Mouse (Mus musculus) ES-E14 (cell line): ENCODE measurements at regions not wholly inside any gene's neighbourhood (a gene's known extent, or its start where the extent isn't known, plus 50 kb on each side); places are given as distances from the start of the nearest gene placed in this dataset.

Source experiments
- DNase-seq: peaks from one replicate; pipeline ENCODE4 v3.0.0-alpha.2; 2013; ENCODE audit warnings: low read depth, low spot score
- H3K27ac ChIP-seq: 2 replicates; pipeline ENCODE4 v1.5.1; 2012; ENCODE audit warnings: low read depth, mild to moderate bottlenecking, low read length, moderate library complexity, mixed read lengths; ENCODE audit not compliant: poor library complexity, insufficient read depth, severe bottlenecking
- H3K36me3 ChIP-seq: 2 replicates; pipeline ENCODE4 v1.6.1; 2012; ENCODE audit warnings: mild to moderate bottlenecking, low read length, moderate library complexity, mixed read lengths; ENCODE audit not compliant: control insufficient read depth, poor library complexity, insufficient read depth, severe bottlenecking
- H3K4me1 ChIP-seq, 2 experiments: fragments of 150-350 bp in 1 of 2; sonication (generic) in 1 of 2; 2 replicates each; pipeline ENCODE4 v1.6.1; 2012; ENCODE audit warnings: low read length in 2 of 2, mild to moderate bottlenecking in 1 of 2, mixed read lengths in 1 of 2; ENCODE audit not compliant: control insufficient read depth in 2 of 2, insufficient read depth in 2 of 2, poor library complexity in 1 of 2
- H3K4me3 ChIP-seq, 2 experiments: fragments of 150-350 bp in 1 of 2; sonication (generic) in 1 of 2; 2 replicates each; pipeline ENCODE4 v1.5.1; 2012; ENCODE audit warnings: low read length in 2 of 2, low read depth in 1 of 2, mild to moderate bottlenecking in 1 of 2, mixed read lengths in 1 of 2; ENCODE audit not compliant: insufficient read depth in 1 of 2, poor library complexity in 1 of 2, severe bottlenecking in 1 of 2
- H3K9ac ChIP-seq: 2 replicates; pipeline ENCODE4 v1.6.1; 2012; ENCODE audit warnings: low read depth, mild to moderate bottlenecking, low read length, mixed read lengths; ENCODE audit not compliant: poor library complexity, insufficient read depth, severe bottlenecking
- H3K9me3 ChIP-seq: fragments of 150-350 bp; sonication (generic); 2 replicates; pipeline ENCODE4 v1.6.1; 2012; ENCODE audit warnings: low read depth, mild to moderate bottlenecking, low read length; ENCODE audit not compliant: control insufficient read depth, insufficient read depth
- CHD2 ChIP-seq: IDR thresholded peaks from 2 replicates; pipeline ENCODE4 v1.6.1; 2014; ENCODE audit warnings: mild to moderate bottlenecking, low read depth, low read length, inconsistent platforms
- HCFC1 ChIP-seq: IDR thresholded peaks from 2 replicates; pipeline ENCODE4 v1.6.1; 2012; ENCODE audit warnings: low read length, inconsistent platforms, borderline replicate concordance; ENCODE audit not compliant: insufficient read depth
- MAFK ChIP-seq: IDR thresholded peaks from 2 replicates; pipeline ENCODE4 v1.6.1; 2014; ENCODE audit warnings: mild to moderate bottlenecking, low read depth, low read length, inconsistent platforms; ENCODE audit not compliant: insufficient read depth
- ZC3H11A ChIP-seq: IDR thresholded peaks from 2 replicates; pipeline ENCODE4 v1.6.1; 2012; ENCODE audit warnings: low read depth, mild to moderate bottlenecking, inconsistent platforms, low read length, borderline replicate concordance
- ZNF384 ChIP-seq: IDR thresholded peaks from 2 replicates; pipeline ENCODE4 v1.6.1; 2012; ENCODE audit warnings: low read depth, low read length, inconsistent platforms
- in situ Hi-C, 2 experiments: fragments of 600-800 bp; cut with MboI; formaldehyde crosslinking; loops; one replicate each; pipeline ENCODE4 v1.15.1; 2025; ENCODE audit warnings: low sequenced_read_pairs in 2 of 2, inconsistent platforms in 1 of 2; ENCODE audit not compliant: unreplicated experiment in 2 of 2

DNA sequence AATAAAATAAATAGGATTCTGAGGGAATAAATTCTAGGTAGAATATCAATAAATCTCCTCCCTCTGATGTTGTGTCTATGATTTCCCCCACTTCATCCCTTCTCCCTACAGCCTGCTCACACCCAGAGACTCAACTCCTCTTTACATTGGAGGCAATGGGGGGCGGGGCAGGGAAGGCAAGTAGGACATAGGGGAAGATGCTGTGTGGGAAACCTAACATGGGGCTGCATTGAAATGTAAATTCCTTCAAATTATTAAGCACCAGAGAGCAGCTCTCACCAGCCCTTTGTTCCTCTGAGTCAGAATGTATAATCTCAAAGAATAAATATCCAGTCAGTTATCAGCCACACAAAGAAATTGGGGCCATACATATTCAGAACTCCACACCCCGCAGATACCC is 91.6 kb downstream of the Nuf2 start:
- Histone ChIP-seq H3K9me3 (no peaks in the 10 kb centered on the region), H3K9ac (no peak overlapping the region), H3K4me1 (no peaks in the 10 kb centered on the region), H3K36me3 (no peaks in the 10 kb centered on the region), H3K4me3 (no peak overlapping the region), H3K27ac (no peak overlapping the region)
- in situ Hi-C loops = no loop called here
- no peak for DNase-seq
- TF ChIP-seq ZNF384 = no peak
- no peak for TF ChIP-seq CHD2
- TF ChIP-seq ZC3H11A = no peak
- no peak for TF ChIP-seq HCFC1
- TF ChIP-seq MAFK = no peak

DNA sequence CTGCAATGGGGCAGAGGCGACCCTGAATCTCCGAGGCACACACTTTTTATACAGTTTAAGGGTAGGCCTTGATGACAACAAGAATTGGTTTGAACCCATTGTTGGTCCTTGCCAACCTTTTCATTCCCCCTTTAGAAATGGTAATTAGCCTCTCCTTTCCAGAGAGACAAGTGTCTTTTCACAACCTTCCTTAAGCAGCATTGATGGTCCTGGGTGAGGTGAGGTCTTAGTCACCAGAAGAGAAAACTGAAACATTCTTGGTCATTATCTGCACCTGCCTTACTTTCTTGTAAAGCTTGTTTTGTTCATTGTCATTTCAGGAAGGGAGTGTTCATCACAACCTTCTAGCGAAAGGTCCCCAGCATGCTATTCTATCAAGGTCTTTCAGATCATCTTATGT is 93.3 kb downstream of the Nuf2 start:
- in situ Hi-C loops = no loop called here
- H3K9ac ChIP-seq = no peak overlapping the region
- no peaks in the 10 kb centered on the region for H3K9me3 ChIP-seq
- no peak for DNase-seq
- H3K4me3 ChIP-seq = no peak overlapping the region
- TF ChIP-seq ZNF384 (no peak), CHD2 (no peak)
- H3K4me1 ChIP-seq = no peaks in the 10 kb centered on the region
- H3K27ac ChIP-seq = no peak overlapping the region
- no peaks in the 10 kb centered on the region for H3K36me3 ChIP-seq

DNA sequence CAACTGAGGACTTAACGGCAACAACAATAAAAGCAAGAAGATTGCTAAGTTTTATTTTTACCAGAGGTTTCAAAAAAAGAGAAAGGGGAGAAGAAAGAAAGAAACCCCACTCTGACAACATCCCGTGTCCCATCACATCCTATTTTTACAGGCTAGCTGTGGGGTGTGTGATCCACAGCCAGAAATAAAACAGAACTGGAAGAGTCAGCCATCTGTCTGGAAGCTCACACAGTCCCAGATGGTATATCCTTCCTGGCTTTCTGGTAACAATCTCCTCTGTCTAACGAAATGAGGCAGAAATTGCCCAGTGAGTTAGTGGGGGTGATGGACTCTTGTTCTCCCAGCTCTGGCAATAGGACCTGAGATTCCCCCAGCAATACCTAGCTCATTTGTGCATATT is 108.9 kb downstream of the Nuf2 start:
- Histone ChIP-seq H3K9me3 (no peaks in the 10 kb centered on the region), H3K4me3 (no peak overlapping the region), H3K36me3 (no peaks in the 10 kb centered on the region), H3K9ac (no peak overlapping the region), H3K27ac (no peak overlapping the region), H3K4me1 (no peaks in the 10 kb centered on the region)
- DNase-seq = no peak
- TF ChIP-seq CHD2 = no peak
- no peak for TF ChIP-seq ZNF384
- no peak for TF ChIP-seq MAFK
- no peak for TF ChIP-seq ZC3H11A
- TF ChIP-seq HCFC1 = no peak
- in situ Hi-C loops = no loop called here

DNA sequence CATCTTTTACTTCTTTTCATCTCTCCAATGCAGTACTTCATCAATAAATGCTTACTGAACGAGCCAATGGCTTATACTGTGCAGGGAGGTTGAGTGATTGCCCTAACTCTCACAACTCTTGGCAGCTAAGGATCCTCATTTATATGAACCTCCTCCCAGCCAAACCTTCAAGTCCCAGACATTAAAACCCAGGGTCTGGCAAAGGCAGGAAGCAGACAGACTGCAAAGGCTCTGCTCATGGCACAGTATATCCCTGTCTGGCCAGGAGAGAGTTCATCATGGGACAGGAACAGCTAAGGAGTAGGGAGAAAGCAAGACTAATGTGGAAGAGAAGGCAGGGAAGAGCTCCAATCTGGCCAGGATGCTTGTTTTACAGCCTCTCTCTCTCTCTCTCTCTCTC is 109.6 kb downstream of the Nuf2 start:
- Histone ChIP-seq H3K9ac (no peak overlapping the region), H3K36me3 (no peaks in the 10 kb centered on the region), H3K9me3 (no peaks in the 10 kb centered on the region), H3K4me1 (no peaks in the 10 kb centered on the region), H3K27ac (no peak overlapping the region), H3K4me3 (no peak overlapping the region)
- in situ Hi-C loops = no loop called here
- no peak for TF ChIP-seq ZC3H11A
- no peak for TF ChIP-seq MAFK
- TF ChIP-seq HCFC1 = no peak
- TF ChIP-seq CHD2 = no peak
- no peak for TF ChIP-seq ZNF384
- no peak for DNase-seq

DNA sequence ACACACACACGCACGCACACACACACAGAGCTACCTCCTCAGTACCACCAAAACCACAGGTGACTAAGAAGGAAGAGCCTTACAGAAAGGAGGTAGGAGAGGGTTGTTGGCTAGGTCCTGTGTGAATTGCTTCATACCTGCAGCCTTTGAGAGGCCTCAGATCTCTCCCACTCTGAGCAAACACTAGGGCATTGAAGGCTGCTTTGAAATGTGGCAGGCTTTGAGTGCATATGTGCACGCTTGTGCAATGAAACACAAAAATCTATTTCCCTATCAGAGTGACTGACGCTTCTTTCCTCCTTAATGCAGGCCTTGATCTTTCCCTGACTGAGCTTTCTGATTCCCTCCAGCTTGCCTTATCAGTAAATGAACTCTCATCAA is 112.6 kb downstream of the Nuf2 start:
- DNase-seq = no peak

More for the DNA sequence above, 112.6 kb downstream of the Nuf2 start:
- no peak overlapping the region for H3K4me3 ChIP-seq
- H3K4me1 ChIP-seq = no peaks in the 10 kb centered on the region
- TF ChIP-seq ZC3H11A = no peak
- TF ChIP-seq ZNF384 = no peak
- no peak for TF ChIP-seq CHD2
- TF ChIP-seq MAFK = no peak
- no peak for TF ChIP-seq HCFC1
- no peaks in the 10 kb centered on the region for H3K9me3 ChIP-seq
- H3K36me3 ChIP-seq = no peaks in the 10 kb centered on the region
- in situ Hi-C loops = no loop called here
- H3K9ac ChIP-seq = no peak overlapping the region
- H3K27ac ChIP-seq = no peak overlapping the region
